Mouse (Mus musculus): Measurements from ENCODE around the gene Rest. TPM values are rescaled to one million over a fixed set of nuclear protein-coding genes. Genes with fewer than 3 reads are reported as not detected.

The Rest gene
- total RNA-seq, 2 experiments from 2014 or later: 7.1 to 8.4 TPM

GRCm38 (mm10) chr5:77307821-77308553 lies 42.7 kb downstream of the Rest start:
- intact Hi-C loops (cut with DNase I): loop anchor here (5.0 kb wide), 3 partner anchors 34 to 406 kb away; partner anchors contain the start of gene Rest
- DNase-seq: no peak

GRCm38 (mm10) chr5:77309051-77309906 lies 44.0 kb downstream of the Rest start:
- intact Hi-C loops (cut with DNase I): loop anchor here (5.0 kb wide), 3 partner anchors 33 to 407 kb away; partner anchors contain the start of gene Rest
- peak in 1 of 2 experiments; percentile 15 for DNase-seq

- intact Hi-C loops (cut with DNase I): loop anchor here (5.0 kb wide), 3 partner anchors 32 to 408 kb away; partner anchors contain the start of gene Rest
- peak; percentile 97 to 99 for DNase-seq
Observed at GRCm38 (mm10) chr5:77309924-77310772, 44.9 kb downstream of the Rest start, which contains the start of the genes Noa1 and Polr2b. TSS of gene Noa1 (minus strand) at chr5:77310084. TSS of gene Polr2b (plus strand) at chr5:77310147.

- no peak for DNase-seq
- intact Hi-C loops (cut with DNase I): no loop called here
Observed at GRCm38 (mm10) chr5:77314206-77314605, 48.9 kb downstream of the Rest start.

- DNase-seq: no peak
- intact Hi-C loops (cut with DNase I): no loop called here
Observed at GRCm38 (mm10) chr5:77314986-77315385, 49.7 kb downstream of the Rest start.

GRCm38 (mm10) chr5:77324936-77325335 lies 59.6 kb downstream of the Rest start:
- no peak for DNase-seq
- intact Hi-C loops (cut with DNase I): no loop called here

- DNase-seq: no peak
- intact Hi-C loops (cut with DNase I): no loop called here
Observed at GRCm38 (mm10) chr5:77330154-77330553, 64.9 kb downstream of the Rest start.

Small RNA genes lying within 50 kb of the gene (microRNA-seq; reads per million reads assigned to microRNA genes)
- gene Mir5098: 0 reads per million in 2 experiments

Other genes with a start within 250 kb of the Rest start
- not detected for gene Thegl, start 249.5 kb upstream of the Rest start, total RNA-seq (2021)
- gene Hopx, start 150.4 kb upstream of the Rest start, total RNA-seq (2021): 1 to 10 TPM; 3.1 to 3.6 TPM
- gene Spink2, start 54.0 kb upstream of the Rest start, total RNA-seq (2021): not detected
- gene Noa1, start 44.6 kb downstream of the Rest start, total RNA-seq (2021): 10 to 100 TPM; 15.1 to 17.9 TPM
- 10 to 100 TPM; 20.7 to 24.2 TPM for gene Polr2b, start 44.7 kb downstream of the Rest start, total RNA-seq (2021)
- gene Igfbp7, start 142.6 kb downstream of the Rest start, total RNA-seq (2021): 100 to 1,000 TPM in 1 of 2 experiments, 10 to 100 TPM in 1; 90.8 to 112 TPM